Mouse (Mus musculus): ENCODE measurements at regions not wholly inside any gene's neighbourhood (a gene's known extent, or its start where the extent isn't known, plus 50 kb on each side); places are given as distances from the start of the nearest gene placed in this dataset.
A peak's percentile ranks its signal among the peaks of the same experiment; 100 is the strongest.
"Not testable (repeated sequence)": the region's sequence is repeated elsewhere in the genome, so short reads cannot be mapped to it uniquely, and the experiment has no call there.

DNA sequence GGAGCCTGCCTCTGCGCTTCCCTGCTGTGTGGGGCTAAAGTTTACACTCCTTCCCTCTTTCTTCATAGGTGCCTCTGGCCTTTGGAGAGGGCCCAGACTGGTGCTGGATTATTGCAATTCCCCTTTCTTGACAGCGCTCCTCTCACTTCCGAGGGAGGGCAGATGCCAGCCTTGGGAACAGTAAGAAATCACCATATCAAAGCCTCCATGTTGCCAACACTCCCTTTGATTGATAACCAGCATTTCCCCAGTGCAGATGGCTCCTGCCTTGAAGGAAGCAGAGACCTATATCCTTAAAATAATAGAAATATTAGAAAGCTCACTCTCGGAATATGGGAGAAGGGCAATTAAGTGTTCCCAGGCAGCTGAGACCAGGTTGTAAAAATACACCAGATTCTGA is 63.1 kb upstream of the Cep295 start:
- no peak overlapping the region for H3K27ac ChIP-seq (ENCODE audit: low read depth, low read length)
- H3K36me3 ChIP-seq (ENCODE audit: control insufficient read depth, insufficient read depth), result no peaks in the 10 kb centered on the region
- H3K9ac ChIP-seq (ENCODE audit: low read depth, low read length), result no peak overlapping the region
- H3K4me3 ChIP-seq (ENCODE audit: low read depth, low read length), result no peak overlapping the region
- no peaks in the 10 kb centered on the region for H3K4me1 ChIP-seq (replicated peaks; ENCODE audit: control insufficient read depth, insufficient read depth, low read length)
- H3K27me3 ChIP-seq (replicated peaks; ENCODE audit: control insufficient read depth, insufficient read depth, low read length), result no peaks in the 10 kb centered on the region
- no peak for TF ChIP-seq CTCF (IDR thresholded peaks at IDR 0.05; ENCODE audit: low read depth)
- 38% methylated on average over 4 of the region's 4 CpGs for WGBS
- H3K4me2 ChIP-seq (replicated peaks; ENCODE audit: low read depth), result no peak overlapping the region
- no peaks in the 10 kb centered on the region for H3K9me3 ChIP-seq (ENCODE audit: control insufficient read depth)
- ATAC-seq, result no peak

DNA sequence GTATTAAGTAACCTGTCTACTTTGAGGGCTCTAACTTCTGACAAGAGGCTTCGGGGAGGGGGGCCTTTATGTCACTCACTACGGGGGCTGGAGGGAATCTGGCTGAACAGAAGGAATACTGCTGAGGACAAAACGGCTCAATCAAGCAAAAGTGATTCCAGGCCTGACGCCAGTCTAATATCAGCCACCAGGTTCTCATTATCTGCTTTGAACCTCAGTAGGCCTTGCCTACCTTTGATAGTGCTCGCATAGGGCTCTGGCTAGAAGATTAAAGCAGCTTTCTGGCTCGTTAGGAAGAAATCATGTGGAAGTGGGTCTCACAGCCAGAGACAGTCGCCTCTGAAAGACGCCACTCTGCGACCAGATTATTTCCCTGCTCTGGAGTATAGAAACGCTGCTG is 64.3 kb upstream of the Cep295 start:
- Histone ChIP-seq H3K27ac (ENCODE audit: low read depth, low read length) (no peak overlapping the region), H3K27me3 (replicated peaks; ENCODE audit: control insufficient read depth, insufficient read depth, low read length) (no peaks in the 10 kb centered on the region), H3K9ac (ENCODE audit: low read depth, low read length) (no peak overlapping the region), H3K4me2 (replicated peaks; ENCODE audit: low read depth) (no peak overlapping the region), H3K4me3 (ENCODE audit: low read depth, low read length) (no peak overlapping the region), H3K36me3 (ENCODE audit: control insufficient read depth, insufficient read depth) (no peaks in the 10 kb centered on the region), H3K9me3 (ENCODE audit: control insufficient read depth) (no peaks in the 10 kb centered on the region), H3K4me1 (replicated peaks; ENCODE audit: control insufficient read depth, insufficient read depth, low read length) (no peaks in the 10 kb centered on the region)
- no peak for TF ChIP-seq CTCF (IDR thresholded peaks at IDR 0.05; ENCODE audit: low read depth)
- no peak for ATAC-seq
- 68% methylated on average over 10 of the region's 10 CpGs for WGBS

DNA sequence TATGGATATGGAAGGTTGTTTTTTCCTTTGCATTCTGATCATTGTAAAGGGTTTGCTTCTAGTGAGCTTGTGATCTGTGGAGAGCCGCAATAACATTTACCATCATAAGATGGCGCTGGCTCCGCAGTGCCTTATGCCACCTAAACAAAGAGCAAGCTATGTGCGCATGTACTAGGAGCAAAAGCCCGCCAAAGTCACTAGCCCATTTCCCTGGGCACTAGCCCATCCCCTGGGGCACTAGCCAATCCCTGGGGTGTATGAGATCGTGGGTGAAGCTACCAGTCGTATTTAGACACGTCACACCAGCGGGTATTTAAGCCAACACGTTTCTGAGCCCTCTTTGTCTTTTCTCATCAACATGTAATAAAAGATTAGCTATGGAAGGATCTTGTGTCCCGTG is 59.0 kb upstream of the Smco4 start:
- not testable (repeated sequence) for H3K4me3 ChIP-seq (ENCODE audit: low read depth, low read length); H3K4me2 ChIP-seq (replicated peaks; ENCODE audit: low read depth); ATAC-seq; H3K9me3 ChIP-seq (ENCODE audit: control insufficient read depth); H3K9ac ChIP-seq (ENCODE audit: low read depth, low read length); H3K4me1 ChIP-seq (replicated peaks; ENCODE audit: control insufficient read depth, insufficient read depth, low read length); H3K27ac ChIP-seq (ENCODE audit: low read depth, low read length); H3K27me3 ChIP-seq (replicated peaks; ENCODE audit: control insufficient read depth, insufficient read depth, low read length); H3K36me3 ChIP-seq (ENCODE audit: control insufficient read depth, insufficient read depth)
- TF ChIP-seq CTCF (IDR thresholded peaks at IDR 0.05; ENCODE audit: low read depth), result peak; percentile 37
- 65% methylated on average over 11 of the region's 11 CpGs for WGBS

DNA sequence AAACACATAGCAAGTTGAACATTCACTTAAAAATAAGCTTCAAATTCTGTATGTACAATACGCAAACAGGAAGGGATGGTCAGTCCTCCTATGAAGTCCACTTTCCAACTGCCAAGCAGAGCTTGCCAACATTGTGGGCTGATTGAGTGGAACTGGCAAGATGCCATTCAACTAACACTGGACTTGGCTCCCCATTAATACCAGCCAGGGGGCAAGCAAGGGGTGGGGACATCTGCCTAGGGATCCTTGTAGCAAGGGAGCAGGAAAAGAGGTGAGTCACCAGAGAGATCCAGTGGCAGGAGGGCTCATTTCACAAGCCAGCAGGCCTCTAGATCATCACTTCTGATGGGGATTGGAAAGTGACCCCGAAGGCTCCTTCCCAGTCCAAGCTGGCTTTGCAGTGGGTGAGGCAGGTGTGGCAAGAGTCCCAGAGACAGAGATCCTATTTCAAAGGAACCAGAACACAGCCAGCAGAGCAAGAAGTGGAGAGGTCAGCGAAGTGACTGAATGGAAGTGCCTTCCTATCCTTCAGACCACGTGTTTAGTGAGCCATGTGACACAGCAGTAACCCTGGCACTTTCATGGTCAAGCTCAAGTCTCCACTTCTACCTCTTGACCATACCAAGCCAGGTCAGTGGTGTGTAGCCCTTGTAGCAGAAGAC is 53.8 kb upstream of the Smco4 start:
- no peak for ATAC-seq
- no peak for TF ChIP-seq CTCF (IDR thresholded peaks at IDR 0.05; ENCODE audit: low read depth)
- H3K36me3 ChIP-seq (ENCODE audit: control insufficient read depth, insufficient read depth), result no peaks in the 10 kb centered on the region
- no peaks in the 10 kb centered on the region for H3K27me3 ChIP-seq (replicated peaks; ENCODE audit: control insufficient read depth, insufficient read depth, low read length)
- 65% methylated on average over 4 of the region's 4 CpGs for WGBS
- H3K9me3 ChIP-seq (ENCODE audit: control insufficient read depth), result no peaks in the 10 kb centered on the region
- H3K9ac ChIP-seq (ENCODE audit: low read depth, low read length), result no peak overlapping the region
- H3K4me2 ChIP-seq (replicated peaks; ENCODE audit: low read depth), result no peak overlapping the region
- no peaks in the 10 kb centered on the region for H3K4me1 ChIP-seq (replicated peaks; ENCODE audit: control insufficient read depth, insufficient read depth, low read length)
- H3K27ac ChIP-seq (ENCODE audit: low read depth, low read length), result no peak overlapping the region
- no peak overlapping the region for H3K4me3 ChIP-seq (ENCODE audit: low read depth, low read length)

DNA sequence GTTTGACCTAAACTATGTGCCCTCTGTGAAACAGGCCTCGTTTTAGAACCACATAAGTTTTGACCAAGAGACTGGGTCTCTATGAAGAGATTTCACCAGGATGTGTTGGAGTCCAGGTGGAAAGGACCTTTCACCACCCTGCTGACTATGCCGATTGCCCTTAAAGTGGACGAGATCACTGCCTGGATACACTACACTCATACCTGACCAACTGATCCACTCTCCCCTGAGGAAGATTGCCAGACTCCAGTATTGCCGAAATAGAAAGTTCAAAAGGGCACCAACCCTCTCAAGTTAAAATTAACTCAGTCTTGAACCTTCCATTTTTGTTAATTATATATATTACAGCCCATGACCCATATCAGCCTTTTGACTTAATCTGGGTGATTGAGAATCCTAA is 51.1 kb upstream of the Smco4 start:
- H3K4me2 ChIP-seq (replicated peaks; ENCODE audit: low read depth), result no peak overlapping the region
- H3K4me3 ChIP-seq (ENCODE audit: low read depth, low read length), result no peak overlapping the region
- no peaks in the 10 kb centered on the region for H3K36me3 ChIP-seq (ENCODE audit: control insufficient read depth, insufficient read depth)
- no peaks in the 10 kb centered on the region for H3K9me3 ChIP-seq (ENCODE audit: control insufficient read depth)
- no peaks in the 10 kb centered on the region for H3K27me3 ChIP-seq (replicated peaks; ENCODE audit: control insufficient read depth, insufficient read depth, low read length)
- ATAC-seq, result no peak
- no peak overlapping the region for H3K9ac ChIP-seq (ENCODE audit: low read depth, low read length)
- H3K4me1 ChIP-seq (replicated peaks; ENCODE audit: control insufficient read depth, insufficient read depth, low read length), result no peaks in the 10 kb centered on the region
- TF ChIP-seq CTCF (IDR thresholded peaks at IDR 0.05; ENCODE audit: low read depth), result no peak
- 87% methylated on average over 4 of the region's 4 CpGs for WGBS
- H3K27ac ChIP-seq (ENCODE audit: low read depth, low read length), result no peak overlapping the region
